Mouse (Mus musculus) C2C12 (cell line): ENCODE measurements around the gene Hist1h4k.

Source experiments
- CEBPB ChIP-seq: IDR thresholded peaks from one replicate; pipeline ENCODE4 v1.6.1; 2011; ENCODE audit warnings: low read depth, mild to moderate bottlenecking, control low read depth, moderate library complexity
- CTCF ChIP-seq: IDR thresholded peaks from one replicate; pipeline ENCODE4 v1.5.1; 2011; ENCODE audit not compliant: control insufficient read depth, insufficient read depth, insufficient read length
- FOSL1 ChIP-seq: IDR thresholded peaks from one replicate; pipeline ENCODE4 v1.8.0; 2011; ENCODE audit warnings: mild to moderate bottlenecking, low read length; ENCODE audit not compliant: poor library complexity, insufficient read depth, severe bottlenecking
- MAX ChIP-seq: IDR thresholded peaks from one replicate; pipeline ENCODE4 v1.6.1; 2011; ENCODE audit warnings: mild to moderate bottlenecking, control low read depth
- USF1 ChIP-seq: IDR thresholded peaks from one replicate; pipeline ENCODE4 v1.6.1; 2011; ENCODE audit warnings: low read depth, mild to moderate bottlenecking, control low read depth, moderate library complexity

- TF ChIP-seq CTCF = no peak
- no peak for TF ChIP-seq USF1
- no peak for TF ChIP-seq MAX
- no peak for TF ChIP-seq CEBPB
- TF ChIP-seq FOSL1 = no peak
These were observed 27.9 kb downstream of the Hist1h4k start for GRCm38 (mm10) chr13:21722373-21722925.
